Mouse (Mus musculus) urinary bladder, postnatal 10 days (tissue): Measurements from ENCODE around the gene Olfr648.
A peak's percentile ranks its signal among the peaks of the same experiment; 100 is the strongest.

Experiments
- DNase-seq: peaks from one replicate; pipeline ENCODE4 v3.0.0; 2022; ENCODE audit warnings: low spot score

The Olfr648 gene

DNA sequence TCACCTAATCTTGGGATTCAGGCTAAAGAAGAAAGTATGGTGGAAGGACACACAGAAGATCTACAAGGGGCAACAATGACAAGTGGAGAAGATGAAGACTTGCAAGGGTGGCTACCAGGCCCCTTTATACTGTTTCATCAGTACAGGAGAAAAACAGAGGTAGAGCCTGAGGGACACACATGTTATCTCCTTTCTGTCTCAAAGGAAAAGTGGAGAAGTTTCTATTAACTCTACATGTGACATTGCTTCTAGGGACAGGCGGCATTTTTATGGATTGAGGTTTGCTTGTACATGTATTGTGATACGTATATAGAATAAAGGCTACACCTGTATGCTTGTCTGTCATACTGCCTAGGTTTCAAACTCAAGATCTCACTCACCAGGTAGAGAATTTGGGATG lies at the start of gene Olfr648:
Olfr648 (minus strand) TSS at position 101 of the 400 bp plus-strand sequence.
- DNase-seq: no peak

DNA sequence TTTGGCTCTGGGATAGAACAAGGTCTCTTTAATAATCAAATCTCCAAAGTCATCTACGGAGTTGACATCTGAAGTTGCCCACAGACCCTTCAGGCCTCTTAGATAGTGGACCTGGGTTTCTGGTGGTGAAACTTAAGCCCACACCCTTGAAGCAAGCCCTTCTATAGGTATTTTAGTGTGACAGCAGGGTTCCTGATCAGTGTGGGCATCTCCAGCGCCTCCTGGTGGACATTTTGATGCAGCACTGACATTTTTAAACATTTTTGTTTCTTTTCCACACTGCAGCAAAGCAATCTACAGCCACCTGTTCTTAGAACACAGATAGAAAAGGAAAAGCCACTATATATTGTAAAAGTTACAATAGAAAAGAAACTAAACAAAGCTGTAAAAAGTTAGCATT lies 48.0 kb upstream of the Olfr648 start:
- DNase-seq: no peak

DNA sequence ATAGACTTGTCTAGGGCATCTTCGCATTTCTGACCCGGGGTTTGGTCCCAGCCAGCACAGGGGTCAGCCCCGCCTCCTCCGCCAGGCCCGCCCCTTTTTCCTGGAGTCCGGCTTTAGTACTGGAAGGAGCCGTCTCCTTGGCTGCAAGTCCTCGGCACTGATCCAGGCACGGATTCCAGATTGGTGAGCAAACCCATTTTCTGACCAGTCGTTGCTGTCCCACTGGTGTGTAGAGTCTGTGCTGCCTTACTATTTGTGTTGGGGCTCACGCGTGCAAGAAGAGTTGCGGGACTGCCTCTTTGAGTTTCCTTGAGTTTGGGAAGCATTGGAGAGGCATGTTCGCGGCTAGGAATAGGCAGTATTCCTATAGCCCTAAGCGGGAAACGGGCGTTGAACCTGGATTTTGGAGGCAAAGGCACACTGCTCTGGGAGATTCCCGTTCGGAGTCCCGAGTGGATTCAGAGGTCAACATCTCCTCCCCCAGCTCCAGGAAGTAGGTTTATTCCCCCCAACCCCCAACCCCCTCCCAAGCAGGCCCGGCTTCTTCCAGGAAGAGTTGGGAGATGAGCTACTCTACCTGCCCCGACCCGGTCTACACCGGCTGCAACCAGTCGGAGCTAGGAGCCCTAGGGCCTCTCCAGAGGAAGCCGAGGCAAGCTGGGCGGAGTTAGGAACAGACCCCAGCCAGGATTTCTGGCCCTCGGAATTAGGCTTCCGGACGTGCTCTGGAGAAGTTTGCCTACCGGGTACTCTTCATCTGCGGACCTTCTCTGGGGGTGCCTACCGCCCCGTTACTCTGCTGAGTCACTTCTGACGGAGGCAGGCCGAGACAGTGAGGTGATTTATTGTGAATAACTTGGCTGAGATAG lies 35.7 kb upstream of the Olfr648 start, which contains the start of gene Trim6:
Trim6 (plus strand) TSS at position 93 of the 869 bp plus-strand sequence.
- DNase-seq: peak; percentile 30

DNA sequence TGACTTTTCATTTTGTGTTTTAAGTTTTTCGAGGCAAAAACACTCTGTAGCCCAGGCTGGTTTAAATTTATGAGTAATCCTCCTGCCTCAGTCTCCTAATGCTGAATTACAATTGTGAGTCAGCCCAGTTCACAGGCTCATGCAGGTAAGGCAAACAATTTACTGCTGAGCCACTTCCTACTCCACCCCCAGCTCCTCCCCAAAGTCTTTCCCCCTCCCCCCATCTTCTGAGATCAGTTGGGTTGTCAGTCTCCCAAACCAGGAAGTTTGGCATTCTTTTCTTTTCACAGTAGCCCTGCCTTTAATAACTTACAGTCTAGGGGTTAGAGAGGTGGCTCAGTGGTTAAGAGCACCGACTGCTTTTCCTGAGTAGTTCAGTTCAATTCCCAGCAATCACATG lies 34.7 kb upstream of the Olfr648 start:
- DNase-seq: no peak

DNA sequence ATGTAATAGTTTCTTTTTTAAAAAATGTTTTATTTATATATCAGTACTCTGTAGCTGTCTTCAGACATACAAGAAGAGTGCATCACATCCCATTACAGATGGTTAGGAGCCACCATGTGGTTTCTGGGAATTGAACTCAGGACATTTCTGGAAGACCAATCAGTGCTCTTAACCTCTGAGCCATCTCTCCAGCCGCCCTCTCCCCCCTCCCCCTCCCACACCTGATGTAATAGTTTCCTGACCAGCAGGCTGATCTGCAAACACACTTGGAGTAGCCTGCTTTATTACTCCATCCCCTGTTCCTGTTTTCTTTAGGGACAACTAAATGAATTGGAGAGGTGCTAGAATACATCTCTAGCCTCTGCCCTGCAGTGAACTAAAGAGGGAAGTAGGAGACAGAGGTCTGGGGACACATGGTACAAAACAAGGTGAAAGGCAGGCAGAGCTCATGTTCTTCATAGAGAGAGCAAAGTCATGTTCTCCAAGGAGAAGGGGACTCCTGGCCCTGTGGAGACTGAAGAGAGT lies 32.9 kb upstream of the Olfr648 start:
- no peak for DNase-seq

DNA sequence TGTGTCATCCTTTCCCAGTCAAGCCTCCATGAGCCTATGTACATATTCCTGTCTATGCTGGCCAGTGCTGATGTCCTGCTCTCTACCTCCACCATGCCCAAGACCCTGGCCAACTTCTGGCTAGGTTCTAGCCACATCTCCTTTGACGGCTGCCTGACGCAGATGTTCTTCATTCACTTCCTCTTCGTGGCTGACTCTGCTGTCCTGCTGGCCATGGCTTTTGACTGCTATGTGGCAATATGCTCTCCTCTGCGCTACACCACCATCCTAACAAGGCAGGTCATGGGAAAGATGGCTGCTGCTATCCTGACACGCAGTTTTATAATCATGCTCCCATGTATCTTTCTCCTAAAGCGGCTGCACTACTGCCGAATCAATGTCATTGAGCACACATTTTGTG lies 23.0 kb upstream of the Olfr648 start:
- DNase-seq: no peak

DNA sequence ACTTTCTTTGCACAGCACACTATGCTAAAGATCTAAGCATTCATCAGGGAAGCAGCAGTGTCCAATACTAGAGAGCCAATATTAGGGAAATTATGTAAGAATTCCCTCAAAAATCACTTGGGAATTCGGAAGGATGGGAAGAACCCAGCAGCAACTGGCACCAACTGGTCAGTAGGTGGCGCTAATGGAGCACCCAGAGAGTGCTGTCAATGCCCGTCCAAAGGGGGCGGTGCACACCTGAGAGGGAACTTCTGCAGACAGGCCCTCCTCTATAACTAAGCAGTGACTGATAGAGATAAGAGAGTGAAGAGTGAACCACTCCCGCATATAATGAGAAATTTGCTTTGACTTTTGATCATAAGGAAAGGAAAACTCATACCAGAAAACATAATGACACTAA lies 16.6 kb upstream of the Olfr648 start:
- peak; percentile 33 for DNase-seq

DNA sequence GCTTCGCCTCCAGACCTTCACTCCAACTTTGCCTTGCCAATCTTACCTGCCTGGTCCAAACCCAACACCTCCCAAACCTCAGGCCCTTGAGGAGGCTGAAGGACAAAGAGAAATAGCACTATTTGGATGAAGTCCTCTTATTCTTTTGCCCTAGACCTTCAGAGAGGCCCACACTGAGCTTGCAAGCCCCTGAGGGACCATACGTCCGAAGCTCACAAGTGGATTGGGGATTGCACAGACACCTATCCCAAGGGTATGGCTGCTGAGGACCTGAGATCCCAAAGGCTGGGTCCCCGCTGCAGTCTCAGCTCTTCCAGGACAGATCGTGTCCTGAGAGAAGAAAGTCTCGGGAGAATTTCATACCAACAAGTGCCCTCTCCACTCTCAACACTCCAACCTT lies 12.7 kb upstream of the Olfr648 start, which contains the start of gene Olfr649:
Olfr649 (minus strand) TSS at position 101 of the 400 bp plus-strand sequence.
- DNase-seq: no peak

DNA sequence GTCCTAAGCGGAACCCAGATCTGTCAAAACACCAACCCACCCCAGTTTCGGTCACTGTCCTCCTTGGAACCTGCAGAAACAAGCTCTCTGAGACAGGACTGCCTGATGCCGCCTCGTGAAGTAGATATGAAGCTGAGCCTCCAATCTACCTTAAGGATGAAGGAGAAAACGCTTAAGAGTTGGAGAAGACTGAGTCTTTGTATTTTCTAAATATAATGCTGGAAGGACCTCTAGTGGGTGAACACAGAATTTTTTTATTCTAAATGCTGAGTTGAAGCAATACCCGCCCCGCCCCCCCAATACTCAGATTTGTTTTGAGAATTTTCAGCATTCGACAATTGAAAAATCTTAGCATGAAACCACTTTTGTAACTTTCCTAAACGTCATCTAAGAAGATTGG lies 8.1 kb upstream of the Olfr648 start:
- no peak for DNase-seq

DNA sequence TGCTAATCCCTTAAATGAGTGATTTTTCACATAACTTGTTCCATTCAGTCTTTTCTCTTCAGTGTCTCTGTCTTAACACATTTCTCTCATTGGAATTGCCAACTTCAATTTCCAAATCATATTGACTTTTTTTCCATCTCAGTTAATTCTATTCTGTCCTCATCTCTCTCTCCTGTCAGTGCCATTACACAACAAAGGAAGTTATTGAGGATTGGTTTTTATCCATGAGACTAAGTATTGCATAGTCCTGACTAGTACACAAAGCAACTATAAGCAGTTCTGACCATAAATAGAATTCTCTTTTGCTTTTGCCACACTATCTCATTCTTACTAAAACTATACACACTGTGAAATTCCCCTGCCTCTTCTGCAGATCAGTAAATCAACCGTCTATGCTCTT lies 4.1 kb downstream of the Olfr648 start:
- no peak for DNase-seq

DNA sequence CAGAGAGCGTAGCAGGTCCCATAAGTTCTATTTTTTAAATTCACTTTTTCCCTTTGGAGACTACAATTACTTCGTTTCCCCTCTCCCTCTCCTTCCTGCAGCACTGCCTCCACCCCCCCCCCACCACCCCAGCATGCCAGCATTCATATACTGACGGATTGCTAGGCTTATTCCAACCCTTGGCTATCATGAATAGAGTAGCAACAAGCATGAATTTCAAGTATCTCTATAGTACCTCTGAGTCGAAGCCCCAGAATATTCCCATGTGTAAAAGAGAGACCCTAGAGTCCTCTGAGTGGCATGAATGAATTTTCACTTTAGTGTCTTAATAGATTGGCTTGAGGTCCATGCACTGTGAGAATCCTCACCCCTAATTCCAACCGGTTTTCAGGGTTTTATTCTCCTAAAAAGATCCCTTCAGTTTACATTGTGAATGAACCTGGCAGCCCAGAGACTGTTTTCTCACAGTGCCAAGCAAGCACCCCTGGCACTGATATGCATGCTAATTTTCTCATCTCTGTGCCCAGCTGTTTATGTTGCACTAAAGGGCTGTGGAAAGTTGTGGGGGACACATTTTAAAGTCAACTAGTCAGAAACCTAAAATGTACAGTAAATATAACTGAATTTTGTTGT lies 4.7 kb downstream of the Olfr648 start:
- no peak for DNase-seq

DNA sequence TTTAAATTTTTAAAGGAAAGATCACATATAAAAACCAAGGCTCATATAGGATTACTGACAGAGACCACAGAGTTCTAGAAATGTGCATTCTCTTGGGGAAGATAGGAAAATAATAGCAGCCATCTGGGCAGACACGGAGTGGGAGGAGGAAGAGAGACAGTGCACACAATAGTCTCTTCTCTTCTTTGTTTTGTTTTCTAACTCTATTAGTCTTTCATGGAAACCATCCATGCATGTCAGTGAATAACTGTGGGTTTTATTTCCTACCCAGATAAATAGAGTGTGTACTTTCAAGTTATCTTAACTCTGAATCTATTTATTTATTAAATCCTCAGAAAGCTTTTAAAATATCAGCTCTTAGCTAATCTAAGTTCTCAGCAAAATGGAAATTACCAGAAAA lies 8.1 kb downstream of the Olfr648 start:
- no peak for DNase-seq

DNA sequence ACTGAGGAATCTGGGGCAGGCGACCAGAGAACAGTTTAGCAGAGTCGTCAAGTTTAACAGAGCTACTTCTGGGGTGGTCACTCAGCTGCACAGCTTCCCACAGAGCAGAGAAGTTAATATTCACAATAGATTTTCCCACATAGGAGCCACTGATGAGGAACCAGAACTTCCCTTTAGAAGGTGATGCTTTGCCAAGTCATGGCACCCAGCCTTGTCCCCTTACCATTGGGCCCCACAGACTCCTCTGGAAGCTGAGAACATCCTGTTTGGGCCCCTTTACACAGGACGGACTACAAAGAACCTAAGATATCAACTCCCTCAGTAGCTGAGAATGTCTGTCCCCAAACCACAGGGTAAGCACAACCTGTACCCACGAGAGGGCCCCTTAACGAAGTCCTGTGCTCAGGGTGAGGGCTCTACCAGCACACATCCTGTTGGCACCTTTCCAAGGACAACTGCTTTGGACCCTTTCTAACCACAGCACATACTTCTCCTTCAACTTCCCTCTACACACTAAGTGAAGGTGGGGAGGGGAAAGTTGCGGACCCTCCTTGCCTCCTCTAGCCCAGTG lies 13.5 kb downstream of the Olfr648 start:
- no peak for DNase-seq

DNA sequence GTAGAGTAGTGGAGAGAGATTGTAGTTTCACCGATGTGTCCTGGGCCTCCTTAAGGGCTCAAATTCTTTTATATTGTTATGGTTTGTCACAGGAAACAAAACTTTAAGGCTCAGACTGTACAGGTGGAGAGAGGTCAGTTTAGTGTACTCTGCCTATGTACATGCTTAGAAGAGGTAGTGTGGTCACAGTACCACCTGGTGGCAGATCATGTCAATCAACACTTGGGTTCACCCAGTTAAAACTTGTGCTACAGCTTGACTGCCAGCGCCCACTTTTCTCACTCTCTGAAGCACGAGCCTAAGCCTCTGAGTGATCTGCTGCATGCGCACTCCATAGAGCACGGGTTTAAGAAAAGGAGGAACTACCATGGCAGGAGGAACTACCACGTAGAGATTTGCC lies 16.1 kb downstream of the Olfr648 start:
- no peak for DNase-seq

DNA sequence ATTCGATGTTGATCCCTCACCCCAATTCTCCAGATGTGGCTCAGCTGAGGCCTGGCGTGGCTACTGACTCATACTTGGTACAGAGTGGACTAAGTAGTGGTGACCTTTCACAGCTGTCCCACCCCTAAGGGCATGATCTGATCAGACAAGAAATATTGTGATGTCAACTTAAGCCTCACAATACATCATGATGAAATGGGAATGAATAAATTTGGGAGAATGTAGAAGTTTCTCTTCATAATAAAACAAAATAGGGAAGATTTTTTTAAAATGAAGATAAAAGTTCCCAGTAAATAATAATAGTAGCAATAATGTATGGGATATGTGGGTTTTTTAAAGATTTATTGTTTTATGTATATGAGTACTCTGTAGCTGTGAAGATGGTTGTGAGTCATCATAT lies 32.7 kb downstream of the Olfr648 start, which contains the start of gene Ubqlnl:
Ubqlnl (minus strand) TSS at position 101 of the 400 bp plus-strand sequence.
- no peak for DNase-seq

DNA sequence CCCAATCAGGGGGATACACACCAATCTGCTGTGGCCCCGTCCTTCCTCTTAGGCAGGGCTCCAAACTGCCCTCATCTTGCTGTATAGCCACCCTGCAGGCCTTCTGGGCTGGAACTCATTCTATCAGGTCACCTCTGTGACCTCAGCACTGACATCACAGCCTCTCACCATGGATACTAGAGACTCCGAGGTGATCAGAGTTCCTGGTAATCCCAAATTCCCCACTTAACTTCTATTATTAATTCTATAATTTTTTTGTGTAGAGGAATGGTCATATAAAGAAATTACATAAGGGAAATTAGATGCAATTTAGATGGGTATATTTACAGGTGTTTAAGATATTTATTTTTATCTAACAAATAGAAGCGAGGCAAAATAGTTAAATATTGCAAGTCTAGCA lies 40.0 kb downstream of the Olfr648 start, which contains the start of gene Ubqln3:
Ubqln3 (minus strand) TSS at position 101 of the 400 bp plus-strand sequence.
- no peak for DNase-seq

DNA sequence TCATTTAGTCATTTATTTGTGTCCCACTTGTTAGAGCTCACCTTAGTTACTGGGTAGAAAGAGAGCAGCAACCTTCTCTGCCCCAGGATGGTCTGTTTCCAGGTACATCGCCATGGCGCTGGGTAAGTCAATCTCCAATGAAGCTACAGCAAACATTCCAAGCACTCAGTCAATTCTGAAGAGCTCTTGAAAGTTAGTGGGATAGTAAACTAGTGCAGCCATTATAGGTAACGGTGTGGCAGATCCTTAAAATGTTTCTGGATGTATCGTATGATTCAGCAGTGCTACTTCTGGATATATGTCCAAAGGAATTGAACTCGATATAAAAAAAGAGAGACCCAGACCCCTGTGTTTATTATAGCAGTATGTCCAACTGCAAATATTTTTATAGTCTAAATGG lies 45.9 kb downstream of the Olfr648 start, which contains the start of gene Olfr643:
Olfr643 (minus strand) TSS at position 101 of the 400 bp plus-strand sequence.
- no peak for DNase-seq

DNA sequence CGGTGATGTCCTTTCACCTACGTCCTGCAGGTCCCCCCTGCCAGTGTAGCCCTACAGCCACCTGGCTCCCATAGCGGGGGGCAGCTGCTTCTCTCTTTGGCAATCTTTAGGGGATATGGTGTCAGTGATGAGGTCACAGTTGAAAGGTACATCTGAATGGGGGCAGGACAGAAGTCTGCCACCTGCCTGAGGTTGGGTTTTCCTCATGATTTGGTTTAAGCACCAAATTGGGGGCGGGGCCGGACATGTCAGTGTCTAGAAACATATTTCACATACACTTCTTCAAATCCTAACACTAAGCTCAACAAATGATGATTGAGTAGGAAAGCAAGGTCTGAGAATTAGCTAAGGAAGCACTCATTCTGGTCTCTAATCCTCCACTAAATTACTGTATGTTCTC lies 53.5 kb downstream of the Olfr648 start, which contains the start of gene Ubqln5:
Ubqln5 (minus strand) TSS at position 101 of the 400 bp plus-strand sequence.
- no peak for DNase-seq
